Mouse (Mus musculus): ENCODE results near the gene Adam12. TPM values are rescaled to one million over a fixed set of nuclear protein-coding genes. Genes with fewer than 3 reads are reported as not detected.

The Adam12 gene
- 0.54 and 1.8 TPM in 2 replicates for polyA plus RNA-seq (2011; ENCODE audit: insufficient read depth, insufficient read length, low replicate concordance, missing spikeins)

DNA sequence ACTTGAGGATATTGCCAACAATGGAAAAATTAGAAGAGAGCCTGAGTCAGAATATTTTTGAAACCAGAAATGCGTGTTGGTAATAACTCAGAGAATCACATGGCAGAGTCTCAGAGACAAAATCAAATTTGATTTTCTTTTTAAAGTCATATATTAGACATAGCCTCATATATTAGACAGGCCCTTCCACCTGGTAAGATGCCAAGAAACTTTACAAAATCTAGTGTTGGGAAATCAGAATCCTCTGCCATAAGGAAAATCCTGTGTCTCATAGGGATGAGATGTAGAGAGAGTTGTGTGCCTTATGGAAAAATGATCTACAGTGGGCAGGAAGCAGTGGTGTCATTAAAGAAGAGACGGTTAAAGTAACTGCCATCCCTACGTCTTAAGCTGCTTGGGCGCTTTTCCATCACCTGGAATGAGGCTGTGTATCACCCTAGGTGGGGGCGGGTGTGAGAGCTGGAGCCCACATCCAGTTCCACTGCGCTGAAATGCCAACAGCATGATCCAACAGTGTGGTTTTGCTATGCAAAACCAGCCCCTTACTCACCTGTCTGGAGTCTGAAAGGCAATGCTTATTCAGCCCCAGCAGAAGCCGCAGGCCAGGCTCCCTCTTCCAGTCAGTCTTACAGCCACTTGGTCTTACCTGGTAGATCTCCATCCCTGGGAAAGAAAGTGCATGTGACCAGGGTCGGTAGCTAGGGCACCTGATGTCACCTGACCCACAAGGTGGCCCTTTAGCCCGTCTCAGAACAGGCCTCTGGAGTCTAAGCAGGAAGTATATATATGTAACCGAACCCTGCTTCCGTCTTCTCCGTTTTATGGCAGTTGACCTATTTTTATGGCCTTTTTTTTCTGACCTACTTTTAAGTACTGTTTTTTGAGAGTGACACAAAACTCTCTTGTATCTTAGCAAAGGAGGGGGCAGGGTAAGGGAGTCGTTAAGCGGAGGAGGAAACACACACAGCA is at the start of gene Adam12:
Gene Adam12 (minus strand): TSS at position 769 of the 969 bp plus-strand sequence.
- Histone ChIP-seq H3K4me3 (replicated peaks; ENCODE audit: control insufficient read depth, low read depth, low read length) (no peak within 1 kb of the TSS), H3K4me1 (ENCODE audit: control insufficient read depth, insufficient read depth, low read length) (no peaks in the 10 kb centered on the region), H3K27ac (ENCODE audit: control insufficient read depth, insufficient read depth, low read depth, low read length, poor library complexity) (no peak within 1 kb of the TSS; the same call in 1 of the 2 replicates)
- WGBS, result 60% methylated on average over 14 of the region's 14 CpGs
- TF ChIP-seq POLR2A (IDR thresholded peaks at IDR 0.05; ENCODE audit: borderline replicate concordance, control insufficient read depth, low read depth, low read length), result no peak
- TF ChIP-seq CTCF (IDR thresholded peaks at IDR 0.05; ENCODE audit: control insufficient read depth, insufficient read depth, low read length), result no peak

GRCm38 (mm10) chr7:134272956-134273355 is 41.0 kb upstream of the Adam12 start:
- TF ChIP-seq POLR2A (IDR thresholded peaks at IDR 0.05; ENCODE audit: borderline replicate concordance, control insufficient read depth, low read depth, low read length), result no peak
- TF ChIP-seq CTCF (IDR thresholded peaks at IDR 0.05; ENCODE audit: control insufficient read depth, insufficient read depth, low read length), result no peak
- Histone ChIP-seq H3K4me3 (replicated peaks; ENCODE audit: control insufficient read depth, low read depth, low read length) (no peak overlapping the region), H3K4me1 (ENCODE audit: control insufficient read depth, insufficient read depth, low read length) (no peaks in the 10 kb centered on the region), H3K27ac (ENCODE audit: control insufficient read depth, insufficient read depth, low read depth, low read length, poor library complexity) (no peak overlapping the region)
- 74% methylated on average over 5 of the region's 5 CpGs for WGBS

GRCm38 (mm10) chr7:134272421-134272820 is 40.5 kb upstream of the Adam12 start:
- TF ChIP-seq POLR2A (IDR thresholded peaks at IDR 0.05; ENCODE audit: borderline replicate concordance, control insufficient read depth, low read depth, low read length), result no peak
- no peak for TF ChIP-seq CTCF (IDR thresholded peaks at IDR 0.05; ENCODE audit: control insufficient read depth, insufficient read depth, low read length)
- no peak overlapping the region for H3K27ac ChIP-seq (ENCODE audit: control insufficient read depth, insufficient read depth, low read depth, low read length, poor library complexity)
- 76% methylated on average over 4 of the region's 4 CpGs for WGBS
- no peak overlapping the region for H3K4me3 ChIP-seq (replicated peaks; ENCODE audit: control insufficient read depth, low read depth, low read length)
- no peaks in the 10 kb centered on the region for H3K4me1 ChIP-seq (ENCODE audit: control insufficient read depth, insufficient read depth, low read length)

DNA sequence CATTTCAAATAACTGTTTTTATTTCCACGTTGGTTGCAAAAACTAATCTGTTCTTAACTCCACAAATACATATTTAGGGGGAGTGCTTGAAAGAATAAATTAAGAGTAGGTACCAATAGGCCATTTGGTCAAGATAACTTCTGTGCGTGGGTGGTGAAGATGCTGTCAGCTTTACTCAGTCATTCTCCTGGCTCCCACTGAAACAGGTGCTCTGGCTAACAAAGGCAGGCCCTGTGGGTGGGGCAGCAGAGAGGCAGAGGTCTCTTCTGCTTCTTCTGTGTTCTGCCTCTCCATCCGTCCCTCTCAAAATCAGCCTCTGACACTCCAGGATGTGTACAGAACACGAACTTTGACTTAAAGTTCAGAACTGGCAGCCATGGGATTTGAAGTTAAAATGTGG is 33.8 kb upstream of the Adam12 start:
- TF ChIP-seq CTCF (IDR thresholded peaks at IDR 0.05; ENCODE audit: control insufficient read depth, insufficient read depth, low read length) (no peak), POLR2A (IDR thresholded peaks at IDR 0.05; ENCODE audit: borderline replicate concordance, control insufficient read depth, low read depth, low read length) (no peak)
- Histone ChIP-seq H3K4me3 (replicated peaks; ENCODE audit: control insufficient read depth, low read depth, low read length) (no peak overlapping the region), H3K27ac (ENCODE audit: control insufficient read depth, insufficient read depth, low read depth, low read length, poor library complexity) (no peak overlapping the region), H3K4me1 (ENCODE audit: control insufficient read depth, insufficient read depth, low read length) (no peaks in the 10 kb centered on the region)
- WGBS, result 69% methylated on average over 4 of the region's 4 CpGs

DNA sequence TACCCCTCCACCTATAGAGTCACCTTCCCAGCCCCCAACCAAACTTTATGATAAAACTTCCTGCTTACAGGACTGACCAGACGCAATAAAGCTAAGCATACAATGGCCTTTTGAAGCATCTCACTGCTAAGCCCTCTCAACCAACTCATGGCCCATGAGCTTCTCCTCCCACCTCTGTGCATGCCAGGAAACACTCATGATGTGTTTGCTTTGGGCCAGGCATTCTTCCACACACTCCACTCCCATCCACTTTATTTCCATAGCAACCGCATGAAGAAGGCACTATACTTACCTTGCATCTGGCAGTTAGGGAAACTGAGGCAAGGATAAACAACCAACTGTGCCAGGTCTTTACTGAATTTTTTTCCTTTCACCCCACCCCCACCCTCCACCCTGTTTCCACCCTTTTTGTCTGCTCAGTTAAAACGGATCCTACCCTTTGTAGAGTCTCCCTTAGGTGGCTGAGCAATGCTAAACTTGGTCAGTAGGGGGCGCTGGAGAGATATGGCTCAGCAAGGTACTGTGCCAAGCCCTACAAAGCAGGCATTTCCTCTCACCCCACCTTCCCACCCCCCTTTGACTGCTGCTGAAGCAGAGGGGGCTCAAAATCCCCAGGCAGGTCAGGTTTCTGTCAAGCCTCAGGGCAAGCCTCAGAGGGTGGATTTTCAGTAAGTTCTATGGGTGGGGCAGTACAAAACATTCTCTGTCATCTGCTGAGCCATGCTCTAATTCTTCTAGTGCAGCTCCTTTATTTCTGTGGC is 31.4 kb upstream of the Adam12 start:
- Histone ChIP-seq H3K4me3 (replicated peaks; ENCODE audit: control insufficient read depth, low read depth, low read length) (no peak overlapping the region), H3K4me1 (ENCODE audit: control insufficient read depth, insufficient read depth, low read length) (no peaks in the 10 kb centered on the region), H3K27ac (ENCODE audit: control insufficient read depth, insufficient read depth, low read depth, low read length, poor library complexity) (no peak overlapping the region)
- WGBS, result 44% methylated on average over 4 of the region's 4 CpGs
- TF ChIP-seq POLR2A (IDR thresholded peaks at IDR 0.05; ENCODE audit: borderline replicate concordance, control insufficient read depth, low read depth, low read length) (no peak), CTCF (IDR thresholded peaks at IDR 0.05; ENCODE audit: control insufficient read depth, insufficient read depth, low read length) (peak; percentile 56)

DNA sequence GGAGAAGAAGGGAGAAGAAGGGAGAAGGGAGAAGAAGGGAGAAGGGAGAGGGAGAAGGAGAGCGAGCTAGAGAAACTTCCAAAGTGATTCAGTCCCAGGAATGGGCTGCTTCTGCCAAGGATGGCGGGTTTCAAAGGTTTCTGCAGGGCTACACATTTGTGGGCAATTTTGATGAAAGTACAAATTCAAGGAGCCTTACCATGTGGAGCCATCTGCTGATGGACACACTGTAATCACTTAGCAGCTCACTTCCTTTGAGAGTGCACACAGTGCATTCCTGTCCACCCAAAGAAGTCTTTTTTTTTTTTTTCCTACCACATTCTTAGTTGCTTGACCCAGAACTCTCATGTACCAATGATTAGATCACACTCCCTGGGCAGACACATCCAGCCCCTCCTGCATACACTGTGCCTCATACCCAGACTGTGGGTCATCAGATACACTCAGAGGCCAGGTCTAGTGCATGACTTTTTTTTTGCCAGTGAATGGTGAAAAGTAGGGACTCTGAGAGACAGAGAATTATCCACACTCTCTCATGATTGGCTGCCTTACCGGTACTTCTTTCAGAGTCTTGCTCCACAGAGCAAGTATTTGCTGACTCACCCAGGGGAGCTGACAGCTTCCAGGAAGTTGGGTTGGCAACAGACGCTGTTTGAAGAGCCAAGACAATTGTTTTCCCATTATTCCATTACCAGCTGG is 29.2 kb upstream of the Adam12 start:
- Histone ChIP-seq H3K27ac (ENCODE audit: control insufficient read depth, insufficient read depth, low read depth, low read length, poor library complexity) (no peak overlapping the region), H3K4me3 (replicated peaks; ENCODE audit: control insufficient read depth, low read depth, low read length) (no peak overlapping the region), H3K4me1 (ENCODE audit: control insufficient read depth, insufficient read depth, low read length) (no peaks in the 10 kb centered on the region)
- WGBS, result 29% methylated on average over 4 of the region's 4 CpGs
- TF ChIP-seq POLR2A (IDR thresholded peaks at IDR 0.05; ENCODE audit: borderline replicate concordance, control insufficient read depth, low read depth, low read length), result no peak
- TF ChIP-seq CTCF (IDR thresholded peaks at IDR 0.05; ENCODE audit: control insufficient read depth, insufficient read depth, low read length), result no peak

DNA sequence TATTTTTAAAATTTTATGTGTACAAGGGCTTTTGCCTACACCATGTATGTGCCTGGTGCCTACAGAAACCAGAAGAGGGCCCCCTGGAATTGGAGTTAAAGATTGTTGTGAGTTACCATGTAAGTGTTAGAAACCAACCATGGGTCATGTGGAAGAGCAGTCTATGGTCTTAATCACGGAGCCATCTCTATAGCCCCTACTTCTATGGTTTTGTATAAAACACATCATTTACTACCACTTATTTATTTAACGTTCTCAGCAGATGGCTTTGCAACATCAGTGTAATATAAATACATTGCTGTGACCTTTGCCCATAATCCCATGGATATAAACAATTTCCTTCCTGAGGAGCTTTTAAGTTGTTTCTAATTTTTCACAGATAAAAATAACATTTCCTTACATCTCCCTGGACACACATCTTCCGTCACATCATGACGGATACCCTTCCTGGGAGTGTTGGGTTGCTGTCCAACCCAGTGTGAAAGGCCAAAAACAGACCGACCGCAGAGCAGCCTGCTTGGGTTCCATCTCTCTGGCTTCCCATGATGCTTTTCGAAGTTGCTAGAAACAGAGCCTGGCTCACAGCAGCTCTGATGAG is 18.4 kb upstream of the Adam12 start:
- H3K4me1 ChIP-seq (ENCODE audit: control insufficient read depth, insufficient read depth, low read length), result no peaks in the 10 kb centered on the region
- 83% methylated on average over 7 of the region's 7 CpGs for WGBS
- no peak for TF ChIP-seq POLR2A (IDR thresholded peaks at IDR 0.05; ENCODE audit: borderline replicate concordance, control insufficient read depth, low read depth, low read length)
- no peak for TF ChIP-seq CTCF (IDR thresholded peaks at IDR 0.05; ENCODE audit: control insufficient read depth, insufficient read depth, low read length)
- no peak overlapping the region for H3K27ac ChIP-seq (ENCODE audit: control insufficient read depth, insufficient read depth, low read depth, low read length, poor library complexity)
- H3K4me3 ChIP-seq (replicated peaks; ENCODE audit: control insufficient read depth, low read depth, low read length), result no peak overlapping the region

Measured in bone marrow, adult 2 months (tissue).